Mouse (Mus musculus): ENCODE measurements at regions not wholly inside any gene's neighbourhood (a gene's known extent, or its start where the extent isn't known, plus 50 kb on each side); places are given as distances from the start of the nearest gene placed in this dataset.

DNA sequence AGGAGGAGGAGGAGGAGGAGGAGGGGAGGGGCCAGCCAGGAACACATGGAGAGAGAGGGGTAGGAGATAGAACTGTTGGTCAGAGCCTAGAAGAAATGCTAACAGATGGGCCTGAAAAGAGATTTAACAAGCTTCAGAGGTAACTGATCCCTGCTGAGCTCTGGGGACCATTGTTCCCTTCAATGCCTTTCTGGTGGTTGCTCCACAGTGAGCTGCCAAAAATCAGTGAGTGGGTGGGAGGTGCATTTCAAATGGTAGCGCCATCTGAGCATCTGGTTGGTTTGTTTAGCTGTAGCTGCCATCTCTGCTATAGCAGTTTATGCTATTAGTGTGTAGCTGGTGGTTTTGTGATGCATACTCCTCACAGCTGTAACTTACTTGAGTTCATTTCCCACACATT lies 809.9 kb downstream of the Ets1 start:
- WGBS, result 69% methylated on average over 1 of the region's 1 CpGs
- no peaks in the 10 kb centered on the region for H3K36me3 ChIP-seq (ENCODE audit: control insufficient read depth, insufficient read depth, low read length)
- no peak overlapping the region for H3K4me2 ChIP-seq (replicated peaks; ENCODE audit: low read depth, low read length)
- no peak overlapping the region for H3K4me3 ChIP-seq (ENCODE audit: low read depth, low read length)
- H3K9ac ChIP-seq (replicated peaks; ENCODE audit: low read depth, low read length), result no peak overlapping the region
- no peak for ATAC-seq (ENCODE audit: insufficient number of reproducible peaks, insufficient read depth, low FRiP score, low read depth)
- no peaks in the 10 kb centered on the region for H3K9me3 ChIP-seq (ENCODE audit: control insufficient read depth, low read depth, low read length)
- no peaks in the 10 kb centered on the region for H3K4me1 ChIP-seq (ENCODE audit: control insufficient read depth, insufficient read depth, low read length)
- H3K27ac ChIP-seq (ENCODE audit: low read length), result no peak overlapping the region
- no peaks in the 10 kb centered on the region for H3K27me3 ChIP-seq (ENCODE audit: control insufficient read depth, insufficient read depth, low read length)

DNA sequence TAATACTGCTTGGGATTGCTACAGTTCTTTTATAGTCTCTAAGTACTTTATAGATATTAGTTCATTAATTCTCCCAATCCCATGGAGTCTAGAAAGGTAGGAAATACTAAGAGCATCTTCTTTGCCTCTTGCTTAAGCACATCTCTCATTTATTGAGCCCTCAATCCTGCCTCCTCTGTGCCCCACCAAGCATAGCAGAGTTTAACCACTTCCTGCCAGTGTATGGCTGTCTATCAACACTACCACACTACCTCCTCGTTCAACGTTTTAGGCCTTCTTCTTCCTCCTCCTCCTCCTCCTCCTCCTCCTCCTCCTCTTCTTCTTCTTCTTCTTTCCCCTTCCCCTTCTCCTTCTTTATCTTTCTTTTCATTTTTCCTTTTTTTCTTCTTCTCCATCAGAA lies 839.1 kb downstream of the Ets1 start:
- H3K27me3 ChIP-seq (ENCODE audit: control insufficient read depth, insufficient read depth, low read length), result no peaks in the 10 kb centered on the region
- no peak overlapping the region for H3K4me3 ChIP-seq (ENCODE audit: low read depth, low read length)
- ATAC-seq (ENCODE audit: insufficient number of reproducible peaks, insufficient read depth, low FRiP score, low read depth), result no peak
- no peak overlapping the region for H3K9ac ChIP-seq (replicated peaks; ENCODE audit: low read depth, low read length)
- no peak overlapping the region for H3K27ac ChIP-seq (ENCODE audit: low read length)
- 68% methylated on average over 2 of the region's 2 CpGs for WGBS
- H3K9me3 ChIP-seq (ENCODE audit: control insufficient read depth, low read depth, low read length), result no peaks in the 10 kb centered on the region
- H3K4me2 ChIP-seq (replicated peaks; ENCODE audit: low read depth, low read length), result no peak overlapping the region
- no peaks in the 10 kb centered on the region for H3K36me3 ChIP-seq (ENCODE audit: control insufficient read depth, insufficient read depth, low read length)
- no peaks in the 10 kb centered on the region for H3K4me1 ChIP-seq (ENCODE audit: control insufficient read depth, insufficient read depth, low read length)

- no peaks in the 10 kb centered on the region for H3K27me3 ChIP-seq (ENCODE audit: control insufficient read depth, insufficient read depth, low read length)
- no peak for ATAC-seq (ENCODE audit: insufficient number of reproducible peaks, insufficient read depth, low FRiP score, low read depth)
- no peak overlapping the region for H3K4me2 ChIP-seq (replicated peaks; ENCODE audit: low read depth, low read length)
- WGBS, result 56% methylated on average over 5 of the region's 5 CpGs
- no peaks in the 10 kb centered on the region for H3K4me1 ChIP-seq (ENCODE audit: control insufficient read depth, insufficient read depth, low read length)
- no peaks in the 10 kb centered on the region for H3K9me3 ChIP-seq (ENCODE audit: control insufficient read depth, low read depth, low read length)
- H3K36me3 ChIP-seq (ENCODE audit: control insufficient read depth, insufficient read depth, low read length), result no peaks in the 10 kb centered on the region
- no peak overlapping the region for H3K9ac ChIP-seq (replicated peaks; ENCODE audit: low read depth, low read length)
- no peak overlapping the region for H3K4me3 ChIP-seq (ENCODE audit: low read depth, low read length)
- no peak overlapping the region for H3K27ac ChIP-seq (ENCODE audit: low read length)
Observed at GRCm38 (mm10) chr9:33482845-33483540, 847.0 kb downstream of the Ets1 start.

GRCm38 (mm10) chr9:33483541-33483846 lies 847.5 kb downstream of the Ets1 start:
- no peaks in the 10 kb centered on the region for H3K36me3 ChIP-seq (ENCODE audit: control insufficient read depth, insufficient read depth, low read length)
- no peak for ATAC-seq (ENCODE audit: insufficient number of reproducible peaks, insufficient read depth, low FRiP score, low read depth)
- no peak overlapping the region for H3K9ac ChIP-seq (replicated peaks; ENCODE audit: low read depth, low read length)
- WGBS, result 59% methylated on average over 2 of the region's 2 CpGs
- H3K4me1 ChIP-seq (ENCODE audit: control insufficient read depth, insufficient read depth, low read length), result no peaks in the 10 kb centered on the region
- H3K27ac ChIP-seq (ENCODE audit: low read length), result no peak overlapping the region
- H3K4me3 ChIP-seq (ENCODE audit: low read depth, low read length), result no peak overlapping the region
- H3K27me3 ChIP-seq (ENCODE audit: control insufficient read depth, insufficient read depth, low read length), result no peaks in the 10 kb centered on the region
- no peak overlapping the region for H3K4me2 ChIP-seq (replicated peaks; ENCODE audit: low read depth, low read length)
- no peaks in the 10 kb centered on the region for H3K9me3 ChIP-seq (ENCODE audit: control insufficient read depth, low read depth, low read length)

DNA sequence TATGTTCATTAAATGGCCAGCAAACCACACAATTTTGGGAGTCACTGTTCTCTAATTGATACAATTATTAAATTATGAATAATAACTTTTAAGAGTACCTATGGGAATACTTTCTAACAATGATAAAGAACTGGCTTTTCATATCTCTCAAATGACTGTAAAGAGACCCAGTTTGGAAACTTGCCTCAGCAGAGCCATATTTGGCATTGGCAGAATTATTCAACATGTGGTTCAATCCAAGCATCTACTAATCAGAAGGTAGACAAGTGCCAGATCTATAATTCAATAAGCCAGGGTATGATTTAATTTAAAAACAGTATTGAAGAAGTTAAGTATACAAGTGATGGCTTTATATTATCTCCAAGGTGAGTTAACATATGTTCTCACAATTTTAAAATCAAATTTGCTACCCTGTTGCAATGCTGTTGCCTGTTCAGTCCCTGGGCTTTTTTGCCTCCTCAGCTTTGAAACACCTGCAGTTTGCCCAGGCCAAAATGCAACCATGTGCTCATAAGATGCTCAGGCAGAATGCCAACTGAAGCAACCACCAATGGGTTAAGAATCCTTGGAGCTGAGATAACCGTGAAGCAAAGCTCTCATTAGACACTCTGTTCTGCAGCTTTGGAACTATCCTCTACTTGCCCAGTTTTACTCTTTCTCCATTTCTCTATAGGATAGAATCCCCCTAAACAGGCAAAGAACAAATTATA lies 897.2 kb downstream of the Ets1 start:
- Histone ChIP-seq H3K36me3 (ENCODE audit: control insufficient read depth, insufficient read depth, low read length) (no peaks in the 10 kb centered on the region), H3K27me3 (ENCODE audit: control insufficient read depth, insufficient read depth, low read length) (no peaks in the 10 kb centered on the region), H3K9ac (replicated peaks; ENCODE audit: low read depth, low read length) (no peak overlapping the region), H3K4me3 (ENCODE audit: low read depth, low read length) (no peak overlapping the region), H3K27ac (ENCODE audit: low read length) (no peak overlapping the region), H3K4me1 (ENCODE audit: control insufficient read depth, insufficient read depth, low read length) (no peaks in the 10 kb centered on the region), H3K9me3 (ENCODE audit: control insufficient read depth, low read depth, low read length) (no peaks in the 10 kb centered on the region), H3K4me2 (replicated peaks; ENCODE audit: low read depth, low read length) (no peak overlapping the region)
- WGBS, result 73% methylated on average over 1 of the region's 1 CpGs
- no peak for ATAC-seq (ENCODE audit: insufficient number of reproducible peaks, insufficient read depth, low FRiP score, low read depth)

GRCm38 (mm10) chr9:33543301-33543700 lies 907.3 kb downstream of the Ets1 start:
- ATAC-seq (ENCODE audit: insufficient number of reproducible peaks, insufficient read depth, low FRiP score, low read depth), result no peak
- WGBS, result 31% methylated on average over 5 of the region's 5 CpGs
- H3K27me3 ChIP-seq (ENCODE audit: control insufficient read depth, insufficient read depth, low read length), result no peaks in the 10 kb centered on the region
- no peak overlapping the region for H3K27ac ChIP-seq (ENCODE audit: low read length)
- H3K4me1 ChIP-seq (ENCODE audit: control insufficient read depth, insufficient read depth, low read length), result no peaks in the 10 kb centered on the region
- H3K9ac ChIP-seq (replicated peaks; ENCODE audit: low read depth, low read length), result no peak overlapping the region
- no peak overlapping the region for H3K4me3 ChIP-seq (ENCODE audit: low read depth, low read length)
- H3K36me3 ChIP-seq (ENCODE audit: control insufficient read depth, insufficient read depth, low read length), result no peaks in the 10 kb centered on the region
- no peaks in the 10 kb centered on the region for H3K9me3 ChIP-seq (ENCODE audit: control insufficient read depth, low read depth, low read length)
- H3K4me2 ChIP-seq (replicated peaks; ENCODE audit: low read depth, low read length), result no peak overlapping the region

- no peak overlapping the region for H3K9ac ChIP-seq (replicated peaks; ENCODE audit: low read depth, low read length)
- no peaks in the 10 kb centered on the region for H3K27me3 ChIP-seq (ENCODE audit: control insufficient read depth, insufficient read depth, low read length)
- 38% methylated on average over 4 of the region's 4 CpGs for WGBS
- no peak overlapping the region for H3K4me3 ChIP-seq (ENCODE audit: low read depth, low read length)
- no peaks in the 10 kb centered on the region; the same call in 1 of the 2 replicates for H3K4me1 ChIP-seq (ENCODE audit: control insufficient read depth, insufficient read depth, low read length)
- ATAC-seq (ENCODE audit: insufficient number of reproducible peaks, insufficient read depth, low FRiP score, low read depth), result no peak
- no peaks in the 10 kb centered on the region for H3K9me3 ChIP-seq (ENCODE audit: control insufficient read depth, low read depth, low read length)
- no peak overlapping the region for H3K27ac ChIP-seq (ENCODE audit: low read length)
- H3K36me3 ChIP-seq (ENCODE audit: control insufficient read depth, insufficient read depth, low read length), result no peaks in the 10 kb centered on the region
- no peak overlapping the region for H3K4me2 ChIP-seq (replicated peaks; ENCODE audit: low read depth, low read length)
Observed at GRCm38 (mm10) chr9:33546126-33546737, 910.2 kb downstream of the Ets1 start.

DNA sequence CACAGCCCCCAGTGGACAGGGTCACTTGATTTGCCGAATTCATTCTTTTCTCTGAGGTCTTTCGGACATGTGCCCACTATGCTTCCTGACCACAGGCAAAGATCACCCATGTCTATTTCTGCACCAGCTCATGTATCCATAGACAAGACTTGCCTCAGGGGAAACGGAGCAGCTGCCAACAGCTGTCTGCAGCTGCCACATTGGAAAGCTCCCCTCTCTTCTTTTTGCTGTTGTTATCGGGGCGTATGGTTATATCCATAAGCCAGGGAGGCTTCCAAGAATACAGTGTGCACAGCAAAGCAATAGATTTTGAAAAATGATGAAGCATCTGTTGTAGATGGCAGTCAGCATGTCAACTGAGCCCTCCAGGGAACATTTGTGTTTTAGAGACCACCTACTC lies 913.4 kb downstream of the Ets1 start:
- Histone ChIP-seq H3K4me2 (replicated peaks; ENCODE audit: low read depth, low read length) (no peak overlapping the region), H3K9me3 (ENCODE audit: control insufficient read depth, low read depth, low read length) (no peaks in the 10 kb centered on the region), H3K4me1 (ENCODE audit: control insufficient read depth, insufficient read depth, low read length) (no peaks in the 10 kb centered on the region; the same call in 1 of the 2 replicates), H3K4me3 (ENCODE audit: low read depth, low read length) (no peak overlapping the region), H3K9ac (replicated peaks; ENCODE audit: low read depth, low read length) (no peak overlapping the region), H3K27ac (ENCODE audit: low read length) (no peak overlapping the region), H3K36me3 (ENCODE audit: control insufficient read depth, insufficient read depth, low read length) (no peaks in the 10 kb centered on the region), H3K27me3 (ENCODE audit: control insufficient read depth, insufficient read depth, low read length) (no peaks in the 10 kb centered on the region)
- 78% methylated on average over 5 of the region's 5 CpGs for WGBS
- no peak for ATAC-seq (ENCODE audit: insufficient number of reproducible peaks, insufficient read depth, low FRiP score, low read depth)

All from stomach, embryonic 14.5 days (tissue).